Mouse (Mus musculus): Measurements from ENCODE around the gene Gngt1. TPM values are rescaled to one million over a fixed set of nuclear protein-coding genes. Genes with fewer than 3 reads are reported as not detected.

The Gngt1 gene
- not detected in 2 replicates for polyA plus RNA-seq (2015; fragmentation: Nextera tagmentation; extraction: Ambion mirVana)

DNA sequence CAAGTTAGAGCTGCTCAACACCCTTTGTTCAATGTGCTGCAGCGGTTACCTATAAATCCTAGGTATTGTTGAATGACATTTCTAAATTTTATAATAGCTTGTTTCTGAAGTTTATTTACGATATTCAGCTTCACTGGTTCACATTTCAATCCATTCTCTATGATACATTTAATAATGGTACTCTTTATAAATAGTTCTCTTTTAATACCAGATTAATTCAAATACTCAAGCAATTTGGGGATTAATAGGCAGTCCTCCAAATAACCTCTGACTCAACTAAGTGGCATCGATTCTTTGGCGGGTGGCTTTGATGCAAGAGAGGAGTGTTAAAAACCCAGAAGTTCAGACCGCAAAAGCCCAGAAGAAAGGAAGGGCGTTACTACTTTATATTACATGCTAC lies at the start of gene Gngt1:
Gngt1 (plus strand) TSS at position 301 of the 400 bp plus-strand sequence.
- Histone ChIP-seq H3K4me2 (ENCODE audit: low read depth, low read length) (no peak within 1 kb of the TSS), H3K27me3 (ENCODE audit: control insufficient read depth, insufficient read depth, low read depth, low read length) (no peaks in the 10 kb centered on the region), H3K9ac (ENCODE audit: low read length) (no peak within 1 kb of the TSS), H3K36me3 (ENCODE audit: control insufficient read depth, insufficient read depth, low read length) (no peaks in the 10 kb centered on the region), H3K9me3 (ENCODE audit: control insufficient read depth, low read length) (no peaks in the 10 kb centered on the region), H3K27ac (ENCODE audit: low read length) (no peak within 1 kb of the TSS), H3K4me1 (replicated peaks; ENCODE audit: control insufficient read depth, insufficient read depth, low read length) (no peaks in the 10 kb centered on the region), H3K4me3 (ENCODE audit: low read length) (no peak within 1 kb of the TSS)
- WGBS: 85% methylated on average over 6 of the region's 6 CpGs
- no peak for ATAC-seq (ENCODE audit: low read depth)

DNA sequence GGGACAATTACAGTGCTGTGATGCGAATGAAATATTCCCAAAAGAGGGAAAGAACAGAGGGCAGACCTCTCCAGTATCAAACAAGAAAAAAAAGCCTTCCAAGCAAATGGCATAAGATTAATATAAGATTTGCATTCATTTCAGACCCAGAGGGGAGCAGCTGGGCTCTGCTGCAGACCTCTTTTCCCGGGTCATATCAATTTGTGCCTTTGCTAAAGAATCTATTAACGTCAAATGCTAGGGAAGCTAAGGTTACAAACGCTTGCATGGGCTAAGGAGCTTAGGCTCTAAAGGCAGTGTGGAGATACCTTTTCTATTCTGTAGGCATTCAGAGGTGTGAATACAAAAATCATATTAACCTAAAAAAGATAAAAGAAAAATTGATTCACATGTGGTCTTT lies 38.6 kb upstream of the Gngt1 start:
- Histone ChIP-seq H3K36me3 (ENCODE audit: control insufficient read depth, insufficient read depth, low read length) (no peaks in the 10 kb centered on the region), H3K27ac (ENCODE audit: low read length) (no peak overlapping the region), H3K4me3 (ENCODE audit: low read length) (no peak overlapping the region), H3K4me2 (ENCODE audit: low read depth, low read length) (no peak overlapping the region), H3K4me1 (replicated peaks; ENCODE audit: control insufficient read depth, insufficient read depth, low read length) (no peaks in the 10 kb centered on the region), H3K9me3 (ENCODE audit: control insufficient read depth, low read length) (no peaks in the 10 kb centered on the region), H3K27me3 (ENCODE audit: control insufficient read depth, insufficient read depth, low read depth, low read length) (no peaks in the 10 kb centered on the region), H3K9ac (ENCODE audit: low read length) (no peak overlapping the region)
- ATAC-seq (ENCODE audit: low read depth): no peak
- 65% methylated on average over 4 of the region's 4 CpGs for WGBS

DNA sequence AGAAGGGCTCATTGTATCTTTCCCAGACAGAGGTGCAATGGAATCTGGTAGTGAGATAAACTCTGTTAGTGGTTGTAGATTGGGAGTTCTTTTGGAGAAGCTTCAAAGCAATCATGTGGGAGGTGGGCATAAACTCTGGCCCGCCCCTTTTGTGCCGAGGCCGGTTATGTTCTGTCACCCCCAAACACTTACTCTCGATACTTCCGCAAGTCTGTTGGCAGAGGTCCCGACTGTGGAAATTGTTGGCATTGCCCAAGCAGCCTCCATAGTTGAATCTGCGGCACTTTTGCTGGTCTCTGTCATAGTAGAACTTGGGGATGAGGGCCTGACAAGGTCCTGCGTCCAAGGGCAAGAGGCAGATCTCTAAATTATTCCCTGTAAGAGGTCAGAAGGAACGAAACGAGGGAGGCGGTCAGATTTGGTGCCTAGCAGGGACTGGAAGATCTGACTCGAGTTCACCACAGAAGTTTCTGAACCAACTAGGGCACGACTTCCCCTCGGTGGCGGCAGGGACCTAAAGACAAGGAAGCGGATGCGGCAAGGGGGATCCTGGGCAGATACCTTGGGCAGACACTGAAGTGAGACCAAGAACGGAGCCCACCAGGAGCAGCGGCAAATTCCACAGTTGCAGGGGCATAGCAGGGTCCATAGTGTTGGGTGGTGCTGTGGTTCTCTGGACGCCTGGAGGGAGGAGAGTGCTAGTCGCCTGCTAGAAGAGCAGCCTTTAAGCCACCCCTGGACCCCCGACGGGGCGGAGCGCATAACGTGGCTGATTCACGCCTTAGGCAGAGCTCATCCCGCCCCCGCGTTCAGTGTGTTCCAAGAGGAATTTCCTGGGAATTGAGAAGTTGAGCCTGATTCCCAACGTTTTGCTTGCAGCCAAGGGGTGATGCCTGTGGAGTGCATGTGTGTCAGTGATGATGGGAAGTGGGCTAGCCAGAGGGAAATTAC lies 25.6 kb upstream of the Gngt1 start:
- Histone ChIP-seq H3K9me3 (ENCODE audit: control insufficient read depth, low read length) (no peaks in the 10 kb centered on the region), H3K36me3 (ENCODE audit: control insufficient read depth, insufficient read depth, low read length) (no peaks in the 10 kb centered on the region), H3K4me3 (ENCODE audit: low read length) (peak overlapping the region; percentile 27), H3K9ac (ENCODE audit: low read length) (peak overlapping the region; percentile 3; the same call in 1 of the 2 replicates), H3K4me1 (replicated peaks; ENCODE audit: control insufficient read depth, insufficient read depth, low read length) (no peaks in the 10 kb centered on the region), H3K27me3 (ENCODE audit: control insufficient read depth, insufficient read depth, low read depth, low read length) (no peaks in the 10 kb centered on the region), H3K4me2 (ENCODE audit: low read depth, low read length) (peak overlapping the region; percentile 49), H3K27ac (ENCODE audit: low read length) (no peak overlapping the region)
- peak; percentile 72 for ATAC-seq (ENCODE audit: low read depth)
- 14% methylated on average over 31 of the region's 31 CpGs for WGBS

DNA sequence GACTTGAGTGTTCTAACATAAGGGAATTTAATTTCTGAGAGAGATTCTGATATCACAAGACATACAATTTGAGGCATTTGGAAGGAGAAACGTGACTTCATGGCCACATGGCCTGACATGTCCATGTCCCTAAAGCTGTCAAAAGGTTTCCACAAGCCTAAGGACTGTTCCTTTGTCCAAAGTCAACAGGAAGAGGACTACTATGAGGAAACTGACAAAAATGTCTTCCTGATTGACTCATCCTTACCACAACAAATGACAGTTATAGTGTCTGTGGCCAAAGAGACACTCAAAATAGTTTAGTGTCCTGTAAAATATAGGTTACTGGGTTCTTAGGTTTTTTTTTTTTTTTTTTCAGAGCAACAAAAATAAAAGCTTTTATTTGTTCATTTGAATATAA lies 19.9 kb upstream of the Gngt1 start:
- Histone ChIP-seq H3K4me3 (ENCODE audit: low read length) (no peak overlapping the region), H3K36me3 (ENCODE audit: control insufficient read depth, insufficient read depth, low read length) (no peaks in the 10 kb centered on the region), H3K27me3 (ENCODE audit: control insufficient read depth, insufficient read depth, low read depth, low read length) (no peaks in the 10 kb centered on the region), H3K4me2 (ENCODE audit: low read depth, low read length) (no peak overlapping the region), H3K9ac (ENCODE audit: low read length) (no peak overlapping the region), H3K9me3 (ENCODE audit: control insufficient read depth, low read length) (no peaks in the 10 kb centered on the region), H3K4me1 (replicated peaks; ENCODE audit: control insufficient read depth, insufficient read depth, low read length) (no peaks in the 10 kb centered on the region), H3K27ac (ENCODE audit: low read length) (no peak overlapping the region)
- no peak for ATAC-seq (ENCODE audit: low read depth)
- 49% methylated on average over 1 of the region's 1 CpGs for WGBS

DNA sequence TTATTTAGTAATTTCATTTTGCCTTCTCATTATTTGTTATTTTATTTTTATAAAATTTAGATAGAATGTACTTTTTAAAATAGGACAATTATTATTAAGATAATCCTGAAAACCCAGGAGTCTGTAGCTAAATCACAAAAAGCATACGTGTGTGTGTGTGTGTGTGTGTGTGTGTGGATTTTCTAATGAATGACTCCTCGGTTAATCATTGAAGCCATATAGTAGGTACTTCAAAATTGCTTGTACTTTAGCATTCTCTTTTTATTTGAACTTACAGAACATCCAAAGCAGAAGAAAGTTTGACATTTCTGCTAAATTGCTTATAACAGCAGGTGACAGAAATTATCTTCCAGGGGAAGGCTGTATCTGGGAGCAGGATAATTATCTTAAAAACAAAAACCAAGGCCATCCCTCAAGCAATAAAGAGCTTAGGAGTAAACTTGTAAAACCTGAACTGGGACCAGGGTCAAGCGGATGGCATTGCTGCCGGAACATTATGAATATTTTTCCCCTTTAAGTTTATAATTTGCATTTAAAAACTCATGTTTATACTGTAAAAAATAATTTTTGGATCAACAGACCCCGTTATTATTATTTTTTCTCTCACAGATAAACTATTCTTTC lies 10.8 kb upstream of the Gngt1 start:
- H3K9me3 ChIP-seq (ENCODE audit: control insufficient read depth, low read length): no peaks in the 10 kb centered on the region
- H3K4me3 ChIP-seq (ENCODE audit: low read length): no peak overlapping the region
- H3K4me1 ChIP-seq (replicated peaks; ENCODE audit: control insufficient read depth, insufficient read depth, low read length): no peaks in the 10 kb centered on the region
- H3K36me3 ChIP-seq (ENCODE audit: control insufficient read depth, insufficient read depth, low read length): no peaks in the 10 kb centered on the region
- no peak overlapping the region for H3K4me2 ChIP-seq (ENCODE audit: low read depth, low read length)
- no peak overlapping the region for H3K27ac ChIP-seq (ENCODE audit: low read length)
- no peak overlapping the region for H3K9ac ChIP-seq (ENCODE audit: low read length)
- no peak for ATAC-seq (ENCODE audit: low read depth)
- 77% methylated on average over 5 of the region's 5 CpGs for WGBS
- no peaks in the 10 kb centered on the region for H3K27me3 ChIP-seq (ENCODE audit: control insufficient read depth, insufficient read depth, low read depth, low read length)

DNA sequence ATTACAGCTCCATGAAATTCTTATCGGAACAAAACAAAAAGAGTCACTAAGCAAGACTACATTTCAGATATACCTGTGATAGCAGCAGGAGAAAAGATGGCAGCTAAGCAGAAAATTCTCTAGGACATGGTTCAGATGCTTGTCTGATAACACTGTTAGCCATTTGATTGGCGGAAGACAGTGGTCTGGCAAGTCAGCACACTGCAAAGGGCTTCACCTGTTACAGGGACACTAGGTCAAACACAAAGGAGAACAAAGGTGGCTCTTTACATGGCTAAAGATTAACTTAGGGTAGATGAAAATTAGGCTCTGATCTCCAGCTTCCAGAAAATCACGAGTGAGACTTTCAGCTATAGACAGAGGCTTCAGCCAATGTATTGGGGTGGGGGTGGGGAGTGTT lies 4.8 kb upstream of the Gngt1 start, which contains the start of gene Tfpi2:
Tfpi2 (minus strand) TSS at position 170 of the 400 bp plus-strand sequence.
- WGBS: 62% methylated on average over 3 of the region's 3 CpGs
- Histone ChIP-seq H3K27ac (ENCODE audit: low read length) (no peak within 1 kb of the TSS), H3K9ac (ENCODE audit: low read length) (no peak within 1 kb of the TSS), H3K4me1 (replicated peaks; ENCODE audit: control insufficient read depth, insufficient read depth, low read length) (no peaks in the 10 kb centered on the region), H3K4me3 (ENCODE audit: low read length) (no peak within 1 kb of the TSS), H3K27me3 (ENCODE audit: control insufficient read depth, insufficient read depth, low read depth, low read length) (no peaks in the 10 kb centered on the region), H3K4me2 (ENCODE audit: low read depth, low read length) (no peak within 1 kb of the TSS), H3K36me3 (ENCODE audit: control insufficient read depth, insufficient read depth, low read length) (no peaks in the 10 kb centered on the region), H3K9me3 (ENCODE audit: control insufficient read depth, low read length) (no peaks in the 10 kb centered on the region)
- ATAC-seq (ENCODE audit: low read depth): no peak

DNA sequence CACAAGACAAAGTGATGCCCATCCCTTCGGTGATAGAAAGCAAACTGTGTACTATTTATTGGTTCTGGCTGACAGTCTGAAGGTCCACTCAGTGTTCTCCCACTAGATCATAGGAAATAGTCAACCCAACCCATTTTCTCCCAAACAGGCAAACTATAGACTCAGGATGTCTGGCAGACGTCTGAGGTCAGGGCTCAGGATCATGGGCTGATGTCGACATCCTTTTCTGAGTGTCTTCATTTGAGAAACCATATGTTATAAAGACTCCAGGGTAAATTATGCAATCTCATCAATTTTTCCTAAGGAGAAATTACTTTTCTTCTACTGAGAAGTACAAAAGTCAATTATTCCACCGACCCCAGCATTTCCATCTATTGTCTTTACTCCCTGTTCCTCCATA lies 4.5 kb downstream of the Gngt1 start:
- Histone ChIP-seq H3K4me1 (replicated peaks; ENCODE audit: control insufficient read depth, insufficient read depth, low read length) (no peaks in the 10 kb centered on the region; the same call in 1 of the 2 replicates), H3K36me3 (ENCODE audit: control insufficient read depth, insufficient read depth, low read length) (no peaks in the 10 kb centered on the region), H3K4me2 (ENCODE audit: low read depth, low read length) (no peak overlapping the region), H3K27ac (ENCODE audit: low read length) (no peak overlapping the region), H3K9ac (ENCODE audit: low read length) (no peak overlapping the region), H3K4me3 (ENCODE audit: low read length) (no peak overlapping the region), H3K27me3 (ENCODE audit: control insufficient read depth, insufficient read depth, low read depth, low read length) (no peaks in the 10 kb centered on the region), H3K9me3 (ENCODE audit: control insufficient read depth, low read length) (no peaks in the 10 kb centered on the region)
- peak; percentile 55; the same call in 1 of the 2 replicates for ATAC-seq (ENCODE audit: low read depth)
- WGBS: 57% methylated on average over 4 of the region's 4 CpGs

DNA sequence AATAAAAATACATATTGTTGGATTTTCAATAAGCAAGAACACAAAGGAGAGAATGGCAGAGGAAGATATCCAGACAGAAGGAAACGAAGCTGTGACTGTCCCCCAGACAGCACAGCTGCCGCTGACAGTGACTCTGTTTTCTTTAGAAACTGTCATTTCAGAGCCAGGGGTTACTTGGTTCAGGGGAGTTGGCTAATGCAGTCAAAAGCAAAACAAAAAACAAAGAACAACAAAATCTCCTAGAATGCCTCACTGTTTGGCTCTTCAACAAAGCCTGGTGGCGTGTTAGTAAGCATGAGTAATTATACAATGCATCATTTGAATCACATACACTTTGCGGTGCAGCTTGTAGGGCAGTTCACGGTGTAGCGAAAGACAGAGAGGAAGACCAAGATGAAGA lies 5.7 kb downstream of the Gngt1 start:
- H3K36me3 ChIP-seq (ENCODE audit: control insufficient read depth, insufficient read depth, low read length): no peaks in the 10 kb centered on the region
- H3K27me3 ChIP-seq (ENCODE audit: control insufficient read depth, insufficient read depth, low read depth, low read length): no peaks in the 10 kb centered on the region
- ATAC-seq (ENCODE audit: low read depth): peak; percentile 32; the same call in 1 of the 2 replicates
- no peak overlapping the region for H3K9ac ChIP-seq (ENCODE audit: low read length)
- H3K4me2 ChIP-seq (ENCODE audit: low read depth, low read length): no peak overlapping the region
- 0 out of 2 replicates have a peak overlapping the region, but pooled peaks have one; percentile 39 for H3K27ac ChIP-seq (ENCODE audit: low read length)
- peaks cover 3% of the 10 kb centered on the region for H3K4me1 ChIP-seq (replicated peaks; ENCODE audit: control insufficient read depth, insufficient read depth, low read length)
- WGBS: 50% methylated on average over 6 of the region's 6 CpGs
- no peaks in the 10 kb centered on the region for H3K9me3 ChIP-seq (ENCODE audit: control insufficient read depth, low read length)
- H3K4me3 ChIP-seq (ENCODE audit: low read length): no peak overlapping the region

DNA sequence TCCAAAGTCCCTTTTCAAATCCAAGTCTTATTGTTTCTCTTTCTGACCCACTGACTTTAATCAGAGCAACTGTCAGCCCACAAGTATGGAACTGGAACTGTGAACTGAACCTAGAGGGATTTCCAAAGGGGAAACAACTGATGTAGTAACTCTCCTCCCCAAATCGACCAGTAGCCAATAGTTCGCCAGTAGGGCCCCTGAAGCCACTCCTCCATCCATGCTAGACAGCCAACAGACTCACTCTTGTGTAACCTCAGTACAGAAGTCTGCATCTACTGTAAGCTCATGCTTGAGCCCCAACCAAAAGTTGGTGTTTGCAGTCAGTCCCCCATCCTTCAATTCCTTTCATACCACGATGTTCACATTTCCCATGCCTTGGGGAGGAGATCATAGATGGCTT lies 7.1 kb downstream of the Gngt1 start:
- Histone ChIP-seq H3K36me3 (ENCODE audit: control insufficient read depth, insufficient read depth, low read length) (no peaks in the 10 kb centered on the region), H3K27me3 (ENCODE audit: control insufficient read depth, insufficient read depth, low read depth, low read length) (no peaks in the 10 kb centered on the region), H3K4me2 (ENCODE audit: low read depth, low read length) (no peak overlapping the region), H3K9ac (ENCODE audit: low read length) (no peak overlapping the region), H3K27ac (ENCODE audit: low read length) (no peak overlapping the region), H3K4me3 (ENCODE audit: low read length) (no peak overlapping the region), H3K9me3 (ENCODE audit: control insufficient read depth, low read length) (no peaks in the 10 kb centered on the region), H3K4me1 (replicated peaks; ENCODE audit: control insufficient read depth, insufficient read depth, low read length) (peaks cover 3% of the 10 kb centered on the region)
- no peak for ATAC-seq (ENCODE audit: low read depth)
- WGBS: 79% methylated on average over 3 of the region's 3 CpGs
